Mouse (Mus musculus) heart, postnatal 14 days (tissue): ENCODE data around the gene Wwc2. TPM values are rescaled to one million over a fixed set of nuclear protein-coding genes. Genes with fewer than 3 reads are reported as not detected.

Experiments used
- DNase-seq, 2 experiments: peaks; one replicate each; pipeline ENCODE4 v3.0.0; 2021 to 2022
- intact Hi-C: fragments of 180-260 bp; cut with DNase I; formaldehyde crosslinking; loops from one replicate; pipeline ENCODE4 v1.15.1; 2025
- total RNA-seq, 2 experiments: library from RNA; stranded (reverse); gene quantifications; 2 replicates each; pipeline ENCODE4 v1.2.3; 2021

Gene Wwc2
- total RNA-seq, 2 experiments from 2014 or later, result 33.2 to 33.4 TPM

GRCm38 (mm10) chr8:47821843-47822242 is 168.9 kb downstream of the Wwc2 start, which contains the start of gene Cldn24:
Gene Cldn24, plus strand, starts transcription at chr8:47822143.
- intact Hi-C loops, result no loop called here
- no peak for DNase-seq

- intact Hi-C loops, result no loop called here
- no peak for DNase-seq
Measured at GRCm38 (mm10) chr8:47820914-47821772, 169.6 kb downstream of the Wwc2 start.

GRCm38 (mm10) chr8:47819034-47819433 is 171.7 kb downstream of the Wwc2 start:
- intact Hi-C loops, result no loop called here
- DNase-seq, result no peak

GRCm38 (mm10) chr8:47811221-47811620 is 179.5 kb downstream of the Wwc2 start:
- intact Hi-C loops, result no loop called here
- DNase-seq, result no peak

- intact Hi-C loops, result no loop called here
- no peak for DNase-seq
Measured at GRCm38 (mm10) chr8:47810666-47811015, 180.1 kb downstream of the Wwc2 start.

- DNase-seq, result no peak
- intact Hi-C loops, result no loop called here
Measured at GRCm38 (mm10) chr8:47809970-47810665, 180.6 kb downstream of the Wwc2 start.

GRCm38 (mm10) chr8:47804262-47804661 is 186.5 kb downstream of the Wwc2 start:
- no peak for DNase-seq
- intact Hi-C loops, result no loop called here

GRCm38 (mm10) chr8:47802349-47802748 is 188.4 kb downstream of the Wwc2 start:
- intact Hi-C loops, result no loop called here

GRCm38 (mm10) chr8:47799438-47799837 is 191.3 kb downstream of the Wwc2 start:
- intact Hi-C loops, result no loop called here
- no peak for DNase-seq

More at GRCm38 (mm10) chr8:47802349-47802748, 188.4 kb downstream of the Wwc2 start:
- DNase-seq, result no peak

- DNase-seq, result no peak
- intact Hi-C loops, result no loop called here
Measured at GRCm38 (mm10) chr8:47791986-47792385, 198.7 kb downstream of the Wwc2 start.

GRCm38 (mm10) chr8:47787705-47788104 is 203.0 kb downstream of the Wwc2 start:
- DNase-seq, result no peak

GRCm38 (mm10) chr8:47786323-47786722 is 204.4 kb downstream of the Wwc2 start:
- intact Hi-C loops, result no loop called here
- no peak for DNase-seq

More at GRCm38 (mm10) chr8:47787705-47788104, 203.0 kb downstream of the Wwc2 start:
- intact Hi-C loops, result no loop called here

- peak; percentile 28 to 44 for DNase-seq
Measured at GRCm38 (mm10) chr8:47784436-47784835, 206.3 kb downstream of the Wwc2 start.

GRCm38 (mm10) chr8:47783944-47784343 is 206.8 kb downstream of the Wwc2 start:
- peak in 1 of 2 experiments; percentile 10 for DNase-seq
- intact Hi-C loops, result no loop called here

More at GRCm38 (mm10) chr8:47784436-47784835, 206.3 kb downstream of the Wwc2 start:
- intact Hi-C loops, result no loop called here

- no peak for DNase-seq
- intact Hi-C loops, result no loop called here
Measured at GRCm38 (mm10) chr8:47783544-47783943, 207.2 kb downstream of the Wwc2 start.

- DNase-seq, result no peak
- intact Hi-C loops, result no loop called here
Measured at GRCm38 (mm10) chr8:47781881-47782280, 208.8 kb downstream of the Wwc2 start.

GRCm38 (mm10) chr8:47779589-47779988 is 211.1 kb downstream of the Wwc2 start:
- intact Hi-C loops, result no loop called here
- no peak for DNase-seq

GRCm38 (mm10) chr8:47777415-47777814 is 213.3 kb downstream of the Wwc2 start:
- DNase-seq, result no peak
- intact Hi-C loops, result no loop called here
